Mouse (Mus musculus) embryonic facial prominence, embryonic 12.5 days (tissue): ENCODE measurements around the gene Cd46. TPM values are rescaled to one million over a fixed set of nuclear protein-coding genes. Genes with fewer than 3 reads are reported as not detected.
A peak's percentile ranks its signal among the peaks of the same experiment; 100 is the strongest.

Experiments
- ATAC-seq: fragments of 200-750 bp; cut with Nextera tagmentation; 2 replicates; pipeline ENCODE4 v1.8.0; 2017; ENCODE audit not compliant: insufficient number of reproducible peaks, insufficient read depth, low FRiP score, low TSS enrichment
- H3K27ac ChIP-seq: fragments of 300-500 bp; sonication (generic); 2 replicates; pipeline ENCODE4 v1.5.1; 2016; ENCODE audit warnings: mild to moderate bottlenecking
- H3K27me3 ChIP-seq: fragments of 300-500 bp; sonication (generic); 2 replicates; pipeline ENCODE4 v1.6.1; 2016; ENCODE audit warnings: mild to moderate bottlenecking, moderate library complexity
- H3K36me3 ChIP-seq: fragments of 300-500 bp; sonication (generic); 2 replicates; pipeline ENCODE4 v1.6.1; 2016; ENCODE audit warnings: mild to moderate bottlenecking
- H3K4me1 ChIP-seq: fragments of 300-500 bp; sonication (generic); 2 replicates; pipeline ENCODE4 v1.6.1; 2016
- H3K4me2 ChIP-seq: fragments of 300-500 bp; sonication (generic); replicated peaks from 2 replicates; pipeline ENCODE4 v1.6.1; 2016; ENCODE audit warnings: mild to moderate bottlenecking, moderate library complexity
- H3K4me3 ChIP-seq: fragments of 300-500 bp; sonication (generic); 2 replicates; pipeline ENCODE4 v1.5.1; 2016; ENCODE audit warnings: mild to moderate bottlenecking
- H3K9ac ChIP-seq: fragments of 300-500 bp; sonication (generic); 2 replicates; pipeline ENCODE4 v1.6.1; 2016; ENCODE audit warnings: mild to moderate bottlenecking, moderate library complexity
- H3K9me3 ChIP-seq: fragments of 300-500 bp; sonication (generic); 2 replicates; pipeline ENCODE4 v1.6.1; 2016; ENCODE audit warnings: mild to moderate bottlenecking, moderate library complexity
- WGBS: fragments of 180-500 bp; shearing (Covaris S2); methylation state at CpG from one replicate; pipeline ENCODE4 v1.1.7; 2016; 5-methylcytosine and 5-hydroxymethylcytosine counted together
- microRNA counts: library from miRNA; unstranded; fragments of <30 nt; microRNA quantifications from one replicate; lab custom pipeline; 2017
- microRNA-seq: library from miRNA; unstranded; fragments of <30 nt; microRNA quantifications from one replicate; pipeline ENCODE4, GENCODE M21; 2017
- polyA plus RNA-seq: library from polyadenylated mRNA; unstranded; fragments of >200 nt; fragmentation: Nextera tagmentation; extraction: Ambion mirVana; gene quantifications from 2 replicates; pipeline ENCODE4 v1.2.1, GENCODE M21; 2016

Cd46 gene
- polyA plus RNA-seq, 1 experiment from 2014 or later = 1.6 TPM

DNA sequence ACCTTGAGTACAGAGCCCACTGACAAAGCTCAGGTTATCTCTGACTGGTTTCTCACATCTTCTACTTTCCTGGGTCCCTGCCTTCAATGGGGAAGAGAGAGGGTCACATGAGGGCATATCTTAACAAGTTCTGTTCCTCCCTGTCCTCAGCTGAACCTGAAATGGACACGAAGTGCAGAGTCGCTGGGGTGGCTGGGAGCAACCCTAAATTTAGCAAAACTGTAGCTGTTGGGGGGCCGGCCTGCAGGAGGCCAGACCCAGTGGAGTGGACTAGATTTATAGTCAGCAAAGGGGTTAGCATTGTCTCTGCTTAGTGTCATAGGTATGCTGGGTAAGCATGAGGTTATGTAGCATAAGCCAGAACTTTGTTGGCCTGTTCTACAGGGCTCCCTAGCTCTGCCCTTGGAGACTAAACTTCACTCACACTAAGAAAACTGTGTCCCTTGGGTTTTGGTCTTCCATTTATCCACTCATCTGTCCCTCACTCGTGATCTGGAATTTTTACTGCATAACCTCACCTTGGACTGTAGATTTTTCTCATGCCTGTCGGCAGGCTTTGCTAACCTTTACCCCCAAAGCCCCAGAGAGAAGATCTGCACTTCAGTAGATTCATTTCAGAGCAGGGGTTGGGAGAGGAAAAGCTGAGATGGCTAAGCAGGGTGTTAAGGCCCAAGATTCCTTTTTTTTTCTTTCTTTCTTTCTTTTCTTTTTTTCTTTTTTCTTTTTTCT lies 99.3 kb downstream of the Cd46 start:
- Histone ChIP-seq H3K4me1 (no peaks in the 10 kb centered on the region), H3K9me3 (no peaks in the 10 kb centered on the region), H3K4me2 (no peak overlapping the region), H3K4me3 (no peak overlapping the region), H3K27me3 (no peaks in the 10 kb centered on the region), H3K27ac (no peak overlapping the region), H3K36me3 (no peaks in the 10 kb centered on the region), H3K9ac (no peak overlapping the region)
- 72% methylated on average over 5 of the region's 5 CpGs for WGBS
- no peak for ATAC-seq

GRCm38 (mm10) chr1:194991654-194992053 lies 100.4 kb downstream of the Cd46 start:
- Histone ChIP-seq H3K4me1 (no peaks in the 10 kb centered on the region), H3K9me3 (no peaks in the 10 kb centered on the region), H3K27me3 (no peaks in the 10 kb centered on the region), H3K4me2 (no peak overlapping the region), H3K36me3 (no peaks in the 10 kb centered on the region), H3K4me3 (no peak overlapping the region), H3K27ac (no peak overlapping the region), H3K9ac (no peak overlapping the region)
- WGBS = 84% methylated on average over 2 of the region's 2 CpGs
- no peak for ATAC-seq

GRCm38 (mm10) chr1:194990976-194991375 lies 101.1 kb downstream of the Cd46 start:
- ATAC-seq = no peak
- H3K4me3 ChIP-seq = no peak overlapping the region
- no peak overlapping the region for H3K9ac ChIP-seq
- no peaks in the 10 kb centered on the region for H3K4me1 ChIP-seq
- no peaks in the 10 kb centered on the region for H3K27me3 ChIP-seq
- H3K4me2 ChIP-seq = no peak overlapping the region
- H3K36me3 ChIP-seq = no peaks in the 10 kb centered on the region
- no peaks in the 10 kb centered on the region for H3K9me3 ChIP-seq
- WGBS = 86% methylated on average over 2 of the region's 2 CpGs
- H3K27ac ChIP-seq = no peak overlapping the region

DNA sequence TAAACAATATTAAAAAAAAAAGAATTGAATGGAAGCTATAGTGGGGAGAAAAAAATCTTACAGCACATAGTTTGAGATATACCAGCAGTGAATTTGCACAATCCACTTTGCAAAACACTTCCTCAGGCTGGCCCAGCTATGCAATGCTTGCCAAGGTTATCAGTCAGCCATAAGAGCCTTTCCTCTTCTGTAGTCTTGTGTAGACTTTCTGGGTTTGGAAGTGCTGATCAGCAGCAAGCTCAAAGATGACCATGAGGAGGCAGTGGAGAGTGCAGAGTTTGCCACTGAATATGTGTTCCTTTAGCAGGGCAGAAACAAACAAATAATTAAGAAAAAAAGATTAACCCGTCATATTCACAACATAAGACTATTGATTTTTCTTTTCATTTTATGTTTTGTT lies 103.0 kb downstream of the Cd46 start:
- H3K27ac ChIP-seq = no peak overlapping the region
- ATAC-seq = no peak
- H3K9ac ChIP-seq = no peak overlapping the region
- WGBS = 94% methylated on average over 1 of the region's 1 CpGs
- no peak overlapping the region for H3K4me2 ChIP-seq
- H3K36me3 ChIP-seq = no peaks in the 10 kb centered on the region
- H3K9me3 ChIP-seq = no peaks in the 10 kb centered on the region
- H3K4me1 ChIP-seq = no peaks in the 10 kb centered on the region
- no peaks in the 10 kb centered on the region for H3K27me3 ChIP-seq
- no peak overlapping the region for H3K4me3 ChIP-seq

MicroRNA genes within 50 kb of the gene (microRNA counts, 519-probe panel; counts per million panel counts)
- microRNA mmu-miR-29b (lab: Ali Mortazavi, UCI) = 2,068 counts per million, percentile 67 among the panel's probes with 10 or more counts
- microRNA mmu-miR-29c (lab: Ali Mortazavi, UCI) = 3,953 counts per million, percentile 77 among the panel's probes with 10 or more counts

Small RNA genes within 50 kb of the gene (microRNA-seq; reads per million reads assigned to microRNA genes)
- gene Mir29b-2 (1.1 reads per million), gene Mir29c (76.0 reads per million, percentile 48 among the genes with 10 or more reads in this experiment)

Other genes starting within 250 kb of the Cd46 start
- 63.3 and 63.4 TPM in 2 replicates for gene Cd34, start 153.4 kb downstream of the Cd46 start, polyA plus RNA-seq
- 46.5 and 50.5 TPM in 2 replicates for gene Cr1l, start 39.3 kb upstream of the Cd46 start, polyA plus RNA-seq
- 0.22 and 0.29 TPM in 2 replicates for gene Cr2, start 84.5 kb upstream of the Cd46 start, polyA plus RNA-seq